Mouse (Mus musculus) intestine, embryonic 15.5 days (tissue): ENCODE results near the gene Utp14b. TPM values are rescaled to one million over a fixed set of nuclear protein-coding genes. Genes with fewer than 3 reads are reported as not detected.

Experiments
- ATAC-seq: fragments of 200-750 bp; cut with Nextera tagmentation; 2 replicates; pipeline ENCODE4 v1.8.0; 2017; ENCODE audit warnings: moderate TSS enrichment, moderate library complexity
- H3K27ac ChIP-seq: fragments of 300-500 bp; sonication (generic); 2 replicates; pipeline ENCODE4 v1.5.1; 2015; ENCODE audit warnings: mild to moderate bottlenecking, inconsistent platforms
- H3K27me3 ChIP-seq: fragments of 300-500 bp; sonication (generic); replicated peaks from 2 replicates; pipeline ENCODE4 v1.6.1; 2015; ENCODE audit warnings: inconsistent platforms
- H3K36me3 ChIP-seq: fragments of 300-500 bp; sonication (generic); 2 replicates; pipeline ENCODE4 v1.6.1; 2015; ENCODE audit warnings: inconsistent platforms
- H3K4me1 ChIP-seq: fragments of 300-500 bp; sonication (generic); replicated peaks from 2 replicates; pipeline ENCODE4 v1.6.1; 2015; ENCODE audit warnings: inconsistent platforms
- H3K4me2 ChIP-seq: fragments of 300-500 bp; sonication (generic); replicated peaks from 2 replicates; pipeline ENCODE4 v1.6.1; 2015; ENCODE audit warnings: mild to moderate bottlenecking, inconsistent platforms
- H3K4me3 ChIP-seq: fragments of 300-500 bp; sonication (generic); replicated peaks from 2 replicates; pipeline ENCODE4 v1.5.1; 2015; ENCODE audit warnings: inconsistent platforms
- H3K9ac ChIP-seq: fragments of 300-500 bp; sonication (generic); 2 replicates; pipeline ENCODE4 v1.6.1; 2015; ENCODE audit warnings: inconsistent platforms
- H3K9me3 ChIP-seq: fragments of 300-500 bp; sonication (generic); 2 replicates; pipeline ENCODE4 v1.6.1; 2016; ENCODE audit warnings: inconsistent platforms
- WGBS: fragments of 180-500 bp; shearing (Covaris S2); methylation state at CpG from one replicate; pipeline ENCODE4 v1.1.7; 2015; 5-methylcytosine and 5-hydroxymethylcytosine counted together
- polyA plus RNA-seq: library from polyadenylated mRNA; unstranded; fragments of >200 nt; fragmentation: Nextera tagmentation; extraction: Ambion mirVana; gene quantifications from 2 replicates; pipeline ENCODE4 v1.2.1, GENCODE M21; 2015

Gene Utp14b
- polyA plus RNA-seq, result 4.0 and 4.1 TPM in 2 replicates

GRCm38 (mm10) chr1:78657671-78658440 is at the start of gene Utp14b, which contains the start of gene Acsl3:
Gene Utp14b, plus strand, starts transcription at chr1:78658038.
Gene Acsl3, plus strand, starts transcription at chr1:78657825.
- WGBS, result under 1% methylated on average over 104 of the region's 104 CpGs
- Histone ChIP-seq H3K4me2 (peak within 1 kb of the TSS; percentile 62), H3K9me3 (no peaks in the 10 kb centered on the region), H3K27me3 (no peaks in the 10 kb centered on the region), H3K27ac (peak within 1 kb of the TSS; percentile 97), H3K36me3 (no peaks in the 10 kb centered on the region), H3K4me3 (peak within 1 kb of the TSS; percentile 96), H3K4me1 (peaks cover 15% of the 10 kb centered on the region), H3K9ac (peak within 1 kb of the TSS; percentile 96)
- ATAC-seq, result peak; percentile 98

- peak; percentile 78 for ATAC-seq
- no peak overlapping the region for H3K9ac ChIP-seq
- H3K4me3 ChIP-seq, result no peak overlapping the region
- no peaks in the 10 kb centered on the region for H3K27me3 ChIP-seq
- peak overlapping the region; percentile 44; the same call in 1 of the 2 replicates for H3K27ac ChIP-seq
- 21% methylated on average over 12 of the region's 12 CpGs for WGBS
- H3K36me3 ChIP-seq, result no peaks in the 10 kb centered on the region
- no peak overlapping the region for H3K4me2 ChIP-seq
- H3K4me1 ChIP-seq, result no peaks in the 10 kb centered on the region
- H3K9me3 ChIP-seq, result no peaks in the 10 kb centered on the region
These were observed 48.5 kb upstream of the Utp14b start for GRCm38 (mm10) chr1:78609134-78609907.

- Histone ChIP-seq H3K4me1 (no peaks in the 10 kb centered on the region), H3K4me3 (no peak overlapping the region), H3K9ac (no peak overlapping the region), H3K4me2 (no peak overlapping the region), H3K9me3 (no peaks in the 10 kb centered on the region), H3K27me3 (no peaks in the 10 kb centered on the region), H3K27ac (no peak overlapping the region), H3K36me3 (no peaks in the 10 kb centered on the region)
- 72% methylated on average over 4 of the region's 4 CpGs for WGBS
- ATAC-seq, result no peak
These were observed 46.8 kb upstream of the Utp14b start for GRCm38 (mm10) chr1:78611039-78611438.

- H3K4me2 ChIP-seq, result no peak overlapping the region
- no peaks in the 10 kb centered on the region for H3K4me1 ChIP-seq
- H3K9me3 ChIP-seq, result no peaks in the 10 kb centered on the region
- no peaks in the 10 kb centered on the region for H3K36me3 ChIP-seq
- ATAC-seq, result no peak; the same call in 1 of the 2 replicates
- no peak overlapping the region for H3K9ac ChIP-seq
- H3K27ac ChIP-seq, result no peak overlapping the region
- H3K4me3 ChIP-seq, result no peak overlapping the region
- 48% methylated on average over 1 of the region's 1 CpGs for WGBS
- H3K27me3 ChIP-seq, result no peaks in the 10 kb centered on the region
These were observed 44.9 kb upstream of the Utp14b start for GRCm38 (mm10) chr1:78612959-78613358.

GRCm38 (mm10) chr1:78624352-78624751 is 33.5 kb upstream of the Utp14b start:
- no peak for ATAC-seq
- 84% methylated on average over 2 of the region's 2 CpGs for WGBS
- H3K4me3 ChIP-seq, result no peak overlapping the region

GRCm38 (mm10) chr1:78634486-78634885 is 23.4 kb upstream of the Utp14b start:
- Histone ChIP-seq H3K4me1 (no peaks in the 10 kb centered on the region), H3K36me3 (no peaks in the 10 kb centered on the region), H3K27ac (no peak overlapping the region), H3K4me2 (no peak overlapping the region), H3K9ac (no peak overlapping the region), H3K9me3 (no peaks in the 10 kb centered on the region), H3K4me3 (no peak overlapping the region), H3K27me3 (no peaks in the 10 kb centered on the region)
- 61% methylated on average over 3 of the region's 3 CpGs for whole genome bisulfite sequencing
- no peak for ATAC-seq

More at GRCm38 (mm10) chr1:78624352-78624751, 33.5 kb upstream of the Utp14b start:
- H3K27me3 ChIP-seq, result no peaks in the 10 kb centered on the region
- H3K4me2 ChIP-seq, result no peak overlapping the region
- H3K36me3 ChIP-seq, result no peaks in the 10 kb centered on the region
- H3K4me1 ChIP-seq, result no peaks in the 10 kb centered on the region
- H3K9ac ChIP-seq, result no peak overlapping the region
- no peaks in the 10 kb centered on the region for H3K9me3 ChIP-seq
- no peak overlapping the region for H3K27ac ChIP-seq

GRCm38 (mm10) chr1:78640871-78641270 is 17.0 kb upstream of the Utp14b start:
- Histone ChIP-seq H3K36me3 (no peaks in the 10 kb centered on the region), H3K4me1 (no peaks in the 10 kb centered on the region), H3K9ac (no peak overlapping the region), H3K4me2 (no peak overlapping the region), H3K9me3 (no peaks in the 10 kb centered on the region), H3K27me3 (no peaks in the 10 kb centered on the region), H3K4me3 (no peak overlapping the region), H3K27ac (no peak overlapping the region)
- no peak for ATAC-seq

GRCm38 (mm10) chr1:78641791-78642190 is 16.0 kb upstream of the Utp14b start:
- H3K9ac ChIP-seq, result no peak overlapping the region
- H3K27ac ChIP-seq, result no peak overlapping the region
- no peaks in the 10 kb centered on the region for H3K27me3 ChIP-seq
- H3K4me3 ChIP-seq, result no peak overlapping the region
- no peaks in the 10 kb centered on the region for H3K36me3 ChIP-seq
- no peaks in the 10 kb centered on the region for H3K9me3 ChIP-seq
- H3K4me2 ChIP-seq, result no peak overlapping the region
- no peaks in the 10 kb centered on the region for H3K4me1 ChIP-seq
- no peak for ATAC-seq
- WGBS, result 88% methylated on average over 3 of the region's 3 CpGs

GRCm38 (mm10) chr1:78642197-78642596 is 15.6 kb upstream of the Utp14b start:
- ATAC-seq, result 0 out of 2 replicates have a peak, but pooled peaks have one; percentile 41
- H3K9ac ChIP-seq, result no peak overlapping the region
- no peak overlapping the region for H3K4me3 ChIP-seq
- H3K9me3 ChIP-seq, result no peaks in the 10 kb centered on the region
- H3K27me3 ChIP-seq, result no peaks in the 10 kb centered on the region
- H3K27ac ChIP-seq, result no peak overlapping the region
- 0 out of 2 replicates have a peak, but pooled peaks cover under 1% of the 10 kb centered on the region for H3K4me1 ChIP-seq
- no peaks in the 10 kb centered on the region for H3K36me3 ChIP-seq
- WGBS, result 65% methylated on average over 2 of the region's 2 CpGs
- H3K4me2 ChIP-seq, result no peak overlapping the region

- no peak overlapping the region for H3K9ac ChIP-seq
- H3K9me3 ChIP-seq, result no peaks in the 10 kb centered on the region
- WGBS, result 30% methylated on average over 8 of the region's 8 CpGs
- no peak overlapping the region for H3K4me2 ChIP-seq
- ATAC-seq, result peak; percentile 88
- 0 out of 2 replicates have a peak, but pooled peaks cover 5% of the 10 kb centered on the region for H3K4me1 ChIP-seq
- no peaks in the 10 kb centered on the region for H3K27me3 ChIP-seq
- H3K36me3 ChIP-seq, result no peaks in the 10 kb centered on the region
- H3K27ac ChIP-seq, result no peak overlapping the region
- no peak overlapping the region for H3K4me3 ChIP-seq
These were observed 10.4 kb upstream of the Utp14b start for GRCm38 (mm10) chr1:78647317-78647885.

GRCm38 (mm10) chr1:78649269-78650061 is 8.4 kb upstream of the Utp14b start:
- H3K9ac ChIP-seq, result no peak overlapping the region
- ATAC-seq, result no peak
- no peaks in the 10 kb centered on the region for H3K27me3 ChIP-seq
- H3K4me3 ChIP-seq, result no peak overlapping the region
- no peak overlapping the region for H3K27ac ChIP-seq
- WGBS, result 47% methylated on average over 6 of the region's 6 CpGs
- H3K4me1 ChIP-seq, result 0 out of 2 replicates have a peak, but pooled peaks cover 5% of the 10 kb centered on the region
- H3K4me2 ChIP-seq, result no peak overlapping the region
- H3K36me3 ChIP-seq, result no peaks in the 10 kb centered on the region
- H3K9me3 ChIP-seq, result no peaks in the 10 kb centered on the region
